Mouse (Mus musculus) lung, adult 18-20 months (tissue): Measurements from ENCODE around the gene Ano10.
"Not testable (repeated sequence)": the region's sequence is repeated elsewhere in the genome, so short reads cannot be mapped to it uniquely, and the experiment has no call there.

Source experiments
- DNase-seq, 2 experiments: peaks; one replicate each; pipeline ENCODE4 v3.0.0; 2022; ENCODE audit warnings: mixed read lengths in 2 of 2

Ano10 gene

GRCm38 (mm10) chr9:122294242-122294881 is at the start of gene Ano10:
Gene Ano10 (minus strand): TSS chr9:122294423.
- peak; percentile 99 for DNase-seq

- DNase-seq, result no peak
Measured at GRCm38 (mm10) chr9:122343399-122343798, 49.2 kb upstream of the Ano10 start.

- DNase-seq, result no peak
Measured at GRCm38 (mm10) chr9:122339972-122340371, 45.7 kb upstream of the Ano10 start.

GRCm38 (mm10) chr9:122337510-122337931 is 43.3 kb upstream of the Ano10 start:
- DNase-seq, result no peak

GRCm38 (mm10) chr9:122336677-122337076 is 42.5 kb upstream of the Ano10 start:
- no peak for DNase-seq

GRCm38 (mm10) chr9:122328199-122328598 is 34.0 kb upstream of the Ano10 start:
- DNase-seq, result no peak

- peak in 1 of 2 experiments; percentile 43 for DNase-seq
Measured at GRCm38 (mm10) chr9:122325996-122326395, 31.8 kb upstream of the Ano10 start.

- no peak for DNase-seq
Measured at GRCm38 (mm10) chr9:122322356-122322755, 28.1 kb upstream of the Ano10 start.

GRCm38 (mm10) chr9:122320626-122321025 is 26.4 kb upstream of the Ano10 start:
- DNase-seq, result peak; percentile 39 to 67

GRCm38 (mm10) chr9:122316562-122316961 is 22.3 kb upstream of the Ano10 start:
- no peak for DNase-seq

- DNase-seq, result no peak
Measured at GRCm38 (mm10) chr9:122315501-122315900, 21.3 kb upstream of the Ano10 start.

- DNase-seq, result no peak
Measured at GRCm38 (mm10) chr9:122314942-122315341, 20.7 kb upstream of the Ano10 start.

- DNase-seq, result no peak
Measured at GRCm38 (mm10) chr9:122314386-122314785, 20.2 kb upstream of the Ano10 start.

- DNase-seq, result not testable (repeated sequence)
Measured at GRCm38 (mm10) chr9:122313128-122313527, 18.9 kb upstream of the Ano10 start.

GRCm38 (mm10) chr9:122312296-122312990 is 18.2 kb upstream of the Ano10 start:
- DNase-seq, result no peak

- no peak for DNase-seq
Measured at GRCm38 (mm10) chr9:122311051-122311760, 17.0 kb upstream of the Ano10 start.

- peak; percentile 84 to 88 for DNase-seq
Measured at GRCm38 (mm10) chr9:122310613-122311049, 16.4 kb upstream of the Ano10 start.

- peak; percentile 69 to 83 for DNase-seq
Measured at GRCm38 (mm10) chr9:122309013-122309980, 15.1 kb upstream of the Ano10 start.

GRCm38 (mm10) chr9:122305302-122305701 is 11.1 kb upstream of the Ano10 start:
- no peak for DNase-seq

- no peak for DNase-seq
Measured at GRCm38 (mm10) chr9:122296169-122296568, 1.9 kb upstream of the Ano10 start.

GRCm38 (mm10) chr9:122295396-122295795 is 1.2 kb upstream of the Ano10 start:
- no peak for DNase-seq

- peak; percentile 59 to 73 for DNase-seq
Measured at GRCm38 (mm10) chr9:122293865-122294241, 370 bp downstream of the Ano10 start.
